Mouse (Mus musculus): Measurements from ENCODE around the gene Cipc.

DNA sequence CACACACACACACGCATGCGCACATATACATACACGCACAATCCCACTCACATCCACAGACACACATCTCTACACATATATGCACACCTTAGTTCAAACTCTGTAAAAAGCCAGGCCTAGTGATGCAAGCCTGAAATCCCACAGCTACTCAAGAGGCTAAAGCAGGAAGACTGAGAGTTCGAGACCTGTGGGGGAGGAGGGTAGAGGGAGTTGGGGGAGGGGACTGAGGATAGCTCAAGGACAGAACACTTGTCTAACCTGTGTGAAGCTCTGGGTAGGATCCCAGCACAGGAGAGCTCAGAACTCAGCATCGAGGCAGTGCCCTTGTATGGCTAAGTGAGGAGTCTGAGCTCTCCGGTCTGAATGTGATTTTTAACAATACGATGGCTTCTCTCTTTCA lies 56.0 kb downstream of the Cipc start:
- TF ChIP-seq GATA1 (IDR thresholded peaks at IDR 0.05; ENCODE audit: low read length): no peak
- TF ChIP-seq TAL1 (IDR thresholded peaks at IDR 0.05; ENCODE audit: low read length): no peak
